In genomic region chr5:26904324-26905041, GRCm38 (mm10) we compare ENCODE assay signal across 9 mouse cellular contexts.
DNase-seq lines count a peak whose midpoint lies in the region; ATAC-seq lines count a peak whose summit lies in the region.
"Had no signal": no experiment of that assay in that cellular context is flagged by ENCODE, and none has a peak within 500 bp of the region (broad histone marks: within the 10 kb centered on the region; RNA-seq: fewer than 3 reads in every experiment).

No protein-coding gene starts in this region.

- H3K27ac ChIP-seq in heart, embryonic 15.5 days: no peak overlapping the region
- H3K27ac ChIP-seq in lung, embryonic 16.5 days (ENCODE audit: low read length): no peak overlapping the region

- H3K4me1 ChIP-seq in heart, embryonic 15.5 days (replicated peaks): peaks cover 13% of the 10 kb centered on the region
- H3K4me1 ChIP-seq in lung, embryonic 16.5 days (replicated peaks; ENCODE audit: control insufficient read depth, insufficient read depth, low read length): no peaks in the 10 kb centered on the region

- under 1% methylated on average over 32 of the region's 32 CpGs for WGBS in heart, embryonic 15.5 days
- under 1% methylated on average over 32 of the region's 32 CpGs for WGBS in lung, embryonic 16.5 days

- no peaks in the 10 kb centered on the region for H3K9me3 ChIP-seq in heart, embryonic 15.5 days (replicated peaks)
- H3K9me3 ChIP-seq in lung, embryonic 16.5 days (ENCODE audit: control insufficient read depth, low read length): no peaks in the 10 kb centered on the region

- H3K4me3 ChIP-seq in heart, embryonic 15.5 days: peak overlapping the region; percentile 36
- peak overlapping the region; percentile 32 for H3K4me3 ChIP-seq in lung, embryonic 16.5 days (ENCODE audit: low read length)
- H3K4me3 ChIP-seq: erythroblast, embryonic 14.5 days had no signal

- peaks cover 27% of the 10 kb centered on the region for H3K27me3 ChIP-seq in heart, embryonic 15.5 days
- 0 out of 2 replicates have a peak, but pooled peaks cover 2% of the 10 kb centered on the region for H3K27me3 ChIP-seq in lung, embryonic 16.5 days (ENCODE audit: control insufficient read depth, insufficient read depth, low read depth, low read length)

- DNase-seq in gastrocnemius, postnatal 10 days: peak; percentile 17
- DNase-seq in gastrocnemius, adult 8-10 months (ENCODE audit: low spot score in 2 of 2): no peak
- peak; percentile 72 for DNase-seq in embryo, embryonic 9.5 days (ENCODE audit: extremely low spot score)
- peak; percentile 57 to 69 for DNase-seq in layer of hippocampus, postnatal 10 days (ENCODE audit: low spot score in 2 of 2)
- DNase-seq in right cerebral cortex, adult 18-20 months: peak; percentile 38
- no peak for DNase-seq in urinary bladder, postnatal 25 days (ENCODE audit: low spot score)

- 0 out of 2 replicates have a peak overlapping the region, but pooled peaks have one; percentile 21 for H3K9ac ChIP-seq in heart, embryonic 15.5 days
- peak overlapping the region; percentile 24; the same call in 1 of the 2 replicates for H3K9ac ChIP-seq in lung, embryonic 16.5 days (ENCODE audit: low read length)

- no peaks in the 10 kb centered on the region for H3K36me3 ChIP-seq in heart, embryonic 15.5 days
- no peaks in the 10 kb centered on the region for H3K36me3 ChIP-seq in lung, embryonic 16.5 days (ENCODE audit: control insufficient read depth, insufficient read depth, low read length)

- H3K4me2 ChIP-seq in heart, embryonic 15.5 days: peak overlapping the region; percentile 68
- H3K4me2 ChIP-seq in lung, embryonic 16.5 days (ENCODE audit: low read depth, low read length): peak overlapping the region; percentile 56

- peak; percentile 72 for ATAC-seq in heart, embryonic 15.5 days (replicated peaks; ENCODE audit: insufficient number of reproducible peaks, insufficient read depth, low FRiP score, low read depth)
- peak; percentile 81 for ATAC-seq in lung, embryonic 16.5 days (ENCODE audit: low read depth)

Comparison
In these comparisons a context has a peak if more than half of its experiments do, and no peak if none do; other contexts are left out.
1. DNase-seq: peak in gastrocnemius, postnatal 10 days (single experiment), embryo, embryonic 9.5 days (single experiment), layer of hippocampus, postnatal 10 days (2 of 2) and right cerebral cortex, adult 18-20 months (single experiment); none in gastrocnemius, adult 8-10 months (0 of 2) and urinary bladder, postnatal 25 days (single experiment).